Mouse (Mus musculus) limb, embryonic 10.5 days (tissue): Measurements from ENCODE around the gene Pafah1b3. TPM values are rescaled to one million over a fixed set of nuclear protein-coding genes. Genes with fewer than 3 reads are reported as not detected.
A peak's percentile ranks its signal among the peaks of the same experiment; 100 is the strongest.

Experiments
- DNase-seq: peaks from one replicate; pipeline ENCODE4 v3.0.0-alpha.2; 2017; ENCODE audit warnings: low spot score
- H3K27ac ChIP-seq: fragments of 300-500 bp; sonication (generic); 2 replicates; pipeline ENCODE4 v1.5.1; 2016; ENCODE audit warnings: mild to moderate bottlenecking
- H3K27me3 ChIP-seq: fragments of 300-500 bp; sonication (generic); 2 replicates; pipeline ENCODE4 v1.6.1; 2016; ENCODE audit warnings: low read depth, mild to moderate bottlenecking; ENCODE audit not compliant: poor library complexity, severe bottlenecking
- H3K36me3 ChIP-seq: fragments of 300-500 bp; sonication (generic); 2 replicates; pipeline ENCODE4 v1.6.1; 2016; ENCODE audit warnings: mild to moderate bottlenecking, moderate library complexity
- H3K4me1 ChIP-seq: fragments of 300-500 bp; sonication (generic); 2 replicates; pipeline ENCODE4 v1.6.1; 2016
- H3K4me3 ChIP-seq: fragments of 300-500 bp; sonication (generic); 2 replicates; pipeline ENCODE4 v1.5.1; 2016; ENCODE audit warnings: mild to moderate bottlenecking, moderate library complexity
- H3K9me3 ChIP-seq: fragments of 300-500 bp; sonication (generic); replicated peaks from 2 replicates; pipeline ENCODE4 v1.6.1; 2016; ENCODE audit warnings: mild to moderate bottlenecking
- WGBS: fragments of 180-500 bp; shearing (Covaris S2); methylation state at CpG from one replicate; pipeline ENCODE4 v1.1.7; 2016; 5-methylcytosine and 5-hydroxymethylcytosine counted together
- polyA plus RNA-seq: library from polyadenylated mRNA; unstranded; fragments of >200 nt; fragmentation: Nextera tagmentation; extraction: Ambion mirVana; gene quantifications from 2 replicates; pipeline ENCODE4 v1.2.1, GENCODE M21; 2016

Pafah1b3 gene
- polyA plus RNA-seq, 1 experiment from 2014 or later: 248 TPM

GRCm38 (mm10) chr7:25296945-25297453 is 787 bp downstream of the Pafah1b3 start:
- Histone ChIP-seq H3K36me3 (peaks cover 45% of the 10 kb centered on the region), H3K4me1 (peaks cover 38% of the 10 kb centered on the region), H3K4me3 (peak overlapping the region; percentile 95), H3K9me3 (no peaks in the 10 kb centered on the region), H3K27ac (peak overlapping the region; percentile 98), H3K27me3 (no peaks in the 10 kb centered on the region)
- WGBS: 2% methylated on average over 21 of the region's 21 CpGs
- peak; percentile 77 for DNase-seq

GRCm38 (mm10) chr7:25294960-25295722 is 2.6 kb downstream of the Pafah1b3 start:
- H3K27ac ChIP-seq: no peak overlapping the region

GRCm38 (mm10) chr7:25294495-25294894 is 3.3 kb downstream of the Pafah1b3 start:
- no peak overlapping the region for H3K4me3 ChIP-seq
- 90% methylated on average over 4 of the region's 4 CpGs for WGBS
- H3K36me3 ChIP-seq: peaks cover 70% of the 10 kb centered on the region
- no peaks in the 10 kb centered on the region for H3K27me3 ChIP-seq
- no peaks in the 10 kb centered on the region for H3K9me3 ChIP-seq
- no peak overlapping the region for H3K27ac ChIP-seq
- no peak for DNase-seq
- H3K4me1 ChIP-seq: peaks cover 32% of the 10 kb centered on the region

More at GRCm38 (mm10) chr7:25294960-25295722, 2.6 kb downstream of the Pafah1b3 start:
- Histone ChIP-seq H3K27me3 (no peaks in the 10 kb centered on the region), H3K4me1 (peaks cover 32% of the 10 kb centered on the region), H3K9me3 (no peaks in the 10 kb centered on the region), H3K36me3 (peaks cover 64% of the 10 kb centered on the region), H3K4me3 (no peak overlapping the region; the same call in 1 of the 2 replicates)
- WGBS: 90% methylated on average over 12 of the region's 12 CpGs
- no peak for DNase-seq

GRCm38 (mm10) chr7:25293191-25293739 is 4.5 kb downstream of the Pafah1b3 start:
- no peak overlapping the region for H3K27ac ChIP-seq
- H3K4me3 ChIP-seq: peak overlapping the region; percentile 3; the same call in 1 of the 2 replicates
- peaks cover 83% of the 10 kb centered on the region for H3K36me3 ChIP-seq
- 92% methylated on average over 9 of the region's 10 CpGs for WGBS
- H3K9me3 ChIP-seq: no peaks in the 10 kb centered on the region
- no peak for DNase-seq
- H3K4me1 ChIP-seq: peaks cover 29% of the 10 kb centered on the region
- no peaks in the 10 kb centered on the region for H3K27me3 ChIP-seq

GRCm38 (mm10) chr7:25292107-25292506 is 5.7 kb downstream of the Pafah1b3 start:
- Histone ChIP-seq H3K36me3 (peaks cover 94% of the 10 kb centered on the region), H3K27ac (no peak overlapping the region), H3K9me3 (no peaks in the 10 kb centered on the region), H3K4me3 (0 out of 2 replicates have a peak overlapping the region, but pooled peaks have one; percentile 10), H3K4me1 (peaks cover 21% of the 10 kb centered on the region), H3K27me3 (no peaks in the 10 kb centered on the region)
- 82% methylated on average over 7 of the region's 7 CpGs for WGBS
- DNase-seq: no peak

GRCm38 (mm10) chr7:25290911-25291310 is 6.9 kb downstream of the Pafah1b3 start:
- peaks cover 100% of the 10 kb centered on the region for H3K36me3 ChIP-seq
- DNase-seq: no peak
- H3K4me1 ChIP-seq: 0 out of 2 replicates have a peak, but pooled peaks cover 9% of the 10 kb centered on the region
- H3K27me3 ChIP-seq: no peaks in the 10 kb centered on the region
- H3K9me3 ChIP-seq: no peaks in the 10 kb centered on the region
- H3K27ac ChIP-seq: no peak overlapping the region
- no peak overlapping the region for H3K4me3 ChIP-seq
- WGBS: 94% methylated on average over 2 of the region's 2 CpGs

- WGBS: 85% methylated on average over 1 of the region's 1 CpGs
Observed at GRCm38 (mm10) chr7:25290463-25290862, 7.3 kb downstream of the Pafah1b3 start.

GRCm38 (mm10) chr7:25289925-25290324 is 7.9 kb downstream of the Pafah1b3 start:
- 98% methylated on average over 3 of the region's 3 CpGs for WGBS
- peaks cover 100% of the 10 kb centered on the region for H3K36me3 ChIP-seq
- H3K4me1 ChIP-seq: peaks cover 7% of the 10 kb centered on the region; the same call in 1 of the 2 replicates
- no peaks in the 10 kb centered on the region for H3K27me3 ChIP-seq
- DNase-seq: no peak
- no peak overlapping the region for H3K4me3 ChIP-seq
- H3K9me3 ChIP-seq: no peaks in the 10 kb centered on the region
- H3K27ac ChIP-seq: no peak overlapping the region

More at GRCm38 (mm10) chr7:25290463-25290862, 7.3 kb downstream of the Pafah1b3 start:
- Histone ChIP-seq H3K36me3 (peaks cover 100% of the 10 kb centered on the region), H3K27ac (no peak overlapping the region), H3K4me1 (0 out of 2 replicates have a peak, but pooled peaks cover 5% of the 10 kb centered on the region), H3K27me3 (no peaks in the 10 kb centered on the region), H3K9me3 (no peaks in the 10 kb centered on the region), H3K4me3 (no peak overlapping the region)
- DNase-seq: no peak

GRCm38 (mm10) chr7:25288721-25289120 is 9.1 kb downstream of the Pafah1b3 start:
- Histone ChIP-seq H3K4me3 (no peak overlapping the region), H3K9me3 (no peaks in the 10 kb centered on the region), H3K27ac (no peak overlapping the region), H3K27me3 (no peaks in the 10 kb centered on the region), H3K36me3 (peaks cover 94% of the 10 kb centered on the region), H3K4me1 (peaks cover 19% of the 10 kb centered on the region)
- WGBS: 89% methylated on average over 3 of the region's 3 CpGs
- no peak for DNase-seq

- no peaks in the 10 kb centered on the region for H3K27me3 ChIP-seq
- DNase-seq: no peak
- H3K4me3 ChIP-seq: no peak overlapping the region
- H3K4me1 ChIP-seq: peaks cover 21% of the 10 kb centered on the region
- no peaks in the 10 kb centered on the region for H3K9me3 ChIP-seq
- no peak overlapping the region for H3K27ac ChIP-seq
- WGBS: 94% methylated on average over 12 of the region's 12 CpGs
- peaks cover 87% of the 10 kb centered on the region for H3K36me3 ChIP-seq
Observed at GRCm38 (mm10) chr7:25288011-25288410, 9.8 kb downstream of the Pafah1b3 start.

GRCm38 (mm10) chr7:25286989-25287388 is 10.8 kb downstream of the Pafah1b3 start:
- WGBS: 85% methylated on average over 8 of the region's 8 CpGs
- Histone ChIP-seq H3K36me3 (peaks cover 79% of the 10 kb centered on the region), H3K27ac (no peak overlapping the region), H3K4me3 (no peak overlapping the region), H3K9me3 (no peaks in the 10 kb centered on the region), H3K27me3 (no peaks in the 10 kb centered on the region), H3K4me1 (peaks cover 25% of the 10 kb centered on the region)
- DNase-seq: no peak

- Histone ChIP-seq H3K27ac (no peak overlapping the region), H3K36me3 (peaks cover 66% of the 10 kb centered on the region), H3K4me3 (no peak overlapping the region), H3K9me3 (no peaks in the 10 kb centered on the region), H3K27me3 (no peaks in the 10 kb centered on the region), H3K4me1 (peaks cover 37% of the 10 kb centered on the region)
- WGBS: 93% methylated on average over 20 of the region's 20 CpGs
- DNase-seq: no peak
Observed at GRCm38 (mm10) chr7:25285511-25286238, 12.1 kb downstream of the Pafah1b3 start.
